Mouse (Mus musculus) heart, postnatal 4 days (tissue): ENCODE results near the gene Man1b1. TPM values are rescaled to one million over a fixed set of nuclear protein-coding genes. Genes with fewer than 3 reads are reported as not detected.

Source experiments
- DNase-seq: peaks from one replicate; pipeline ENCODE4 v3.0.0; 2021
- total RNA-seq, 2 experiments: library from RNA; stranded (reverse); gene quantifications; 2 replicates each; pipeline ENCODE4 v1.2.3; 2021

Man1b1 gene
- total RNA-seq, 2 experiments from 2014 or later: 27.2 to 28.6 TPM

GRCm38 (mm10) chr2:25364761-25365090 lies 32.6 kb downstream of the Man1b1 start:
- no peak for DNase-seq

GRCm38 (mm10) chr2:25365091-25365761 lies 33.1 kb downstream of the Man1b1 start, which contains the start of gene Uap1l1:
Gene Uap1l1, minus strand, starts transcription at chr2:25365682.
- peak; percentile 82 for DNase-seq

- DNase-seq: no peak
Measured at GRCm38 (mm10) chr2:25369996-25370395, 37.9 kb downstream of the Man1b1 start.

- DNase-seq: peak; percentile 87
Measured at GRCm38 (mm10) chr2:25371764-25372643, 39.9 kb downstream of the Man1b1 start, which contains the start of gene Sapcd2. Gene Sapcd2, plus strand, starts transcription at chr2:25372321.

- DNase-seq: no peak
Measured at GRCm38 (mm10) chr2:25372644-25373391, 40.7 kb downstream of the Man1b1 start.

- DNase-seq: no peak
Measured at GRCm38 (mm10) chr2:25373431-25373830, 41.3 kb downstream of the Man1b1 start.

GRCm38 (mm10) chr2:25376589-25376988 lies 44.5 kb downstream of the Man1b1 start:
- DNase-seq: peak; percentile 67

GRCm38 (mm10) chr2:25384492-25384891 lies 52.4 kb downstream of the Man1b1 start:
- DNase-seq: no peak

- no peak for DNase-seq
Measured at GRCm38 (mm10) chr2:25391266-25391665, 59.1 kb downstream of the Man1b1 start.

GRCm38 (mm10) chr2:25394281-25395221 lies 62.4 kb downstream of the Man1b1 start:
- DNase-seq: peak; percentile 33

- peak; percentile 49 for DNase-seq
Measured at GRCm38 (mm10) chr2:25395721-25396596, 63.8 kb downstream of the Man1b1 start, which contains the start of gene Entpd2. Gene Entpd2, plus strand, starts transcription at chr2:25395874.

GRCm38 (mm10) chr2:25396597-25396983 lies 64.5 kb downstream of the Man1b1 start:
- DNase-seq: peak; percentile 27

- no peak for DNase-seq
Measured at GRCm38 (mm10) chr2:25397010-25397409, 64.9 kb downstream of the Man1b1 start.

- no peak for DNase-seq
Measured at GRCm38 (mm10) chr2:25398065-25398464, 65.9 kb downstream of the Man1b1 start.

GRCm38 (mm10) chr2:25399051-25399450 lies 66.9 kb downstream of the Man1b1 start, which contains the start of gene Npdc1:
Gene Npdc1, plus strand, starts transcription at chr2:25399351.
- no peak for DNase-seq

- DNase-seq: peak; percentile 36
Measured at GRCm38 (mm10) chr2:25400291-25400690, 68.2 kb downstream of the Man1b1 start.

- DNase-seq: peak; percentile 64
Measured at GRCm38 (mm10) chr2:25400764-25401163, 68.6 kb downstream of the Man1b1 start.
